Mouse (Mus musculus) gastrocnemius, postnatal 14 days (tissue): Measurements from ENCODE around the gene Pqbp1. TPM values are rescaled to one million over a fixed set of nuclear protein-coding genes. Genes with fewer than 3 reads are reported as not detected.
"Not testable (repeated sequence)": the region's sequence is repeated elsewhere in the genome, so short reads cannot be mapped to it uniquely, and the experiment has no call there.

Source experiments
- DNase-seq: peaks from one replicate; pipeline ENCODE4 v3.0.0; 2021; ENCODE audit warnings: mixed read lengths
- intact Hi-C: fragments of 180-260 bp; cut with DNase I; formaldehyde crosslinking; loops from one replicate; pipeline ENCODE4 v1.15.1; 2025; ENCODE audit warnings: low total_unique reads
- long read RNA-seq, 2 experiments: library from polyadenylated mRNA; stranded (forward); transcript quantifications; one replicate each; pipeline ENCODE4 v2.0.0; 2021
- total RNA-seq, 2 experiments: library from RNA; stranded (reverse); gene quantifications; 2 replicates each; pipeline ENCODE4 v1.2.3; 2021

The Pqbp1 gene
- 10 to 100 TPM; 27.3 to 32.0 TPM for total RNA-seq
- long read RNA-seq, experiment 1, transcript Pqbp1-203 (7 exons, 1,148 nt) = major isoform, 9 of 16 reads
- long read RNA-seq, experiment 1, transcript Pqbp1-201 (7 exons, 1,104 nt) = minor isoform, 6 of 16 reads
- long read RNA-seq, experiment 1, partial matches to known transcripts = 1 of 16 reads
- long read RNA-seq, experiment 1, other reads (novel, unspliced or antisense) = 0 of 16 reads
- long read RNA-seq, experiment 2, transcript Pqbp1-201 (7 exons, 1,104 nt) = major isoform, 6 of 10 reads
- long read RNA-seq, experiment 2, partial matches to known transcripts = 0 of 10 reads
- long read RNA-seq, experiment 2, other reads (novel, unspliced or antisense) = 0 of 10 reads

DNA sequence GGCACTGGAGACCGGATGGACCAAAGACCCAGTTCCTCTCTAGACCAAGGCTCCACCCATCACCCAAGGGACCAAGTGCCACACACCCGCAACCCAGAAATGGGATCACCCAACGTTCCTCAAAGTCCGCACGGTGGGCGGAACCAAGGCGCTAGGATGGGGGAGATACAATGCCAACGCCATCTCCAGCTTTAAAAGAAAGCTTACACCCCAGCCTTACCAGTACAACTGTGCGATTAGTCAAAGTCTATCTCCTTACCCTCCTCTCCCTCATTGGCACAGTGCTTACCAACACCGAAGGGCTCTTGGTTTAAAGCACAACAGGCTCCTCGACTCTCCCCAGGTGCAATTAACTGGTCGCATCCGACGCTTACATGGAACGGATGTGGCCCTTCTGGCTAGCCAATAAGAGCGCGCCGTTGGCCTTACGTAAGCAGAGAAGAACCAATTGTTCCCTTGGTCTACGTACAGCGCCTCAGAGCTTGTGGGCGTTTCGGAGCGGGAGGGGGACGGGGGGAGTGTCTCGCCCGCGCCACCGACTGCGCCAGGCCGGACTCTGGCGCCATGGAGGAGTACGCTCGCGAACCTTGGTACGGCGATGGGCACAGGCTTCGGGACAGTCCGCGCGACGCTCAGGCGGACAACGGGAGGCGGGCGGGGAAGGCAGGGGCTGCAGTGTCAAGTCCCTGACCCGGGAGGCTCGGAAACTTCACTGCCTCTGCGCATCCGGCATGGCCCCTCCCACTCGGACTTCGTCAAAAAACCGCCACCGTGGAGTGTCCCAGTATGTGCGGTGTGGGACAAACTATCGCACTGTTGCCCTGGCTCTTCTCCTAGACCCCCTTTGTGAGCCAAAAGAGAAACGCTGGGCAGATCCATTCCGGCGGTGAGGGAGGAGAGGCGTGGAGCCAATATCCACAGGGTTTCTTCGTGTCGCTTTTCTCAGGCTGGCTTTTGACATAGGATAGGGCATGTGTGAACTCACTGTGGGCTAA, at the start of gene Pqbp1, which contains the start of gene Timm17b:
Gene Pqbp1 (minus strand): TSS at position 390 of the 995 bp plus-strand sequence.
Gene Timm17b (plus strand): TSS at position 478 of the 995 bp plus-strand sequence.
- DNase-seq = peak; percentile 87
- intact Hi-C loops = no loop called here

DNA sequence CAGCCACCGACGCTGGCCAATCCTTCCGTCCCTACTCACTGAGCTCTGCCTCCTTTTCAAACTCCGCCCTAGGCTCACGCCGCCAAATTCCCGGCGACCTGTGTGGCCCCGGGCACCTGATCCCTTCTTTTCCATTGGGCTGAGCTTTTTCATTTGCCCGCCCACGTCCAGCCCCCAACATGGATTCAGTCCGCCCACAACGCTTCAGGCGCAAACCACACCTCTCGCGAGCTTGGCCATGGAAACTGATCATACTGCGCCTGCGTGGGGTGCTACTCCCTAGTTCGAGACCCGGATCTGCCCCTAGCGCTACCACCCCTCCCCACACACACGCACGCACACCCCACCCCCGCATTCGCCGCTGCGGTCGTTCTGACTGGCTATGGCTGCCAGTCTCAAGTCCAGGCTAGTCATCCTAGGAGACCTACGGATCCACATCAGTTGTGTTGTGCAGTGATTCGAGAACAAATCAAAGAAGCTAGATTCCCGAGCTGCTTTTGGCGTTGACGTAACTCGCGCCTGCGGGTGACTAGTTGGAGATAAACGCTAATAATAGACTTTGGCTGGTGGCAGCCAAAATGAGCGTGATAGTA, 48.9 kb upstream of the Pqbp1 start:
- DNase-seq = peak; percentile 93
- intact Hi-C loops = no loop called here

DNA sequence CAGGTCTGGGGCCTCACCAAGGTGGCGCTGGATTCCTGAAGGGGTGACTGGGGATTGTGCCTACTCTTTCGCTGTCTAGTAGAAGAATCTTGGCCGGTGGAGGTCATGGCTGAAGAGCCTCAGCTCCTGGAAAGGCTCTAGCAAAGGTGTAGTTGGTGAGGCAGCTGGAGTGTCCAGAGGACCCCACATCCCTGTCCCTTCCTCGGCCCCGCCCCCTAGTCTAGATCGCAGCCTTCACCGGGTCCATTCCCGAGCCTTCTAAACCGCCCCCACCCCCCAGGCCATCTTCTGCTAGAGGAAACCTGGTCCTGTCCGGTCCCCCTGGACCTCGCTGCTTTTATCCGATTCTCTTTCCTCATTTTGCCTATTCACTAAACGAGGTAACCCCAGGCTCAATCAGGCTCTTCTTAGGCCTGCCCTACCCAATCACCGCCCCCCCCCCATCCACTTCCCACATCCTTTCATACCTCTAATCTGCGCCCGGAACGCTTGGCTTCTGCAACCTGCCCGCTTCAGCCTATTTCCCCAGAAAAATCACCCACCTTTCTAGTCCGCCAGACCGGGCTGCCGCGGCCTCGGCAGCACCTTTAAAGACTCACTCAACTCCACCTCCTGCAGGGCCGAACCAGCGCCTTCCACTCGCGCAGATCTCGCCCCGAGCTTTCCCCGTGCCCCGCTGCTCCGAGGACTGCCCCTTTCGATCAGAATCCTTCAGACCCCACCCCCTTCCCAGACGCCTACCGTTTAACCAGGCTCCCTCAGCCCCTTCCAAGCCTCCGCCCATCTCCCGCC, 48.2 kb upstream of the Pqbp1 start, which contains the start of gene Hdac6:
Gene Hdac6 (minus strand): TSS at position 782 of the 792 bp plus-strand sequence.
- intact Hi-C loops = no loop called here
- DNase-seq = no peak

DNA sequence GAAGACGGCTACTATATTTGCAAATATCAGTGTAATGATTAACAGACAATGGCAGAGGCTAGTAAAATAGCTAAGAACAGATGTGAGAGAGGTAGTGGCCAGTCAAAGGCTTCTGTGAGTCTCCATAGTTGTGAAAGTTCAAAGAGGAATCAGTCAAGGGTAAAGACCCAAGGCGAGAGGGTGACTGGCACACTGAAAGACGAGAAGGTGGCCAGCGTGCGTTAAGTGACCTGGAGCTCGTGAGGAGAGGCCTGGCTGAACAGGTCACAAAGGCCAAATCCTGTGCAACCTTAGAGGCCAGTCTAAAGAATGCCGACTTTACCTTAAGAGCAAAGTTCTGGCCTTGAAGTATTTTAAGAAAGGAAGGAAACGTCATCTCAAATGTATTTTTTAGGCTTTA, 46.5 kb upstream of the Pqbp1 start:
- intact Hi-C loops = no loop called here
- no peak for DNase-seq

DNA sequence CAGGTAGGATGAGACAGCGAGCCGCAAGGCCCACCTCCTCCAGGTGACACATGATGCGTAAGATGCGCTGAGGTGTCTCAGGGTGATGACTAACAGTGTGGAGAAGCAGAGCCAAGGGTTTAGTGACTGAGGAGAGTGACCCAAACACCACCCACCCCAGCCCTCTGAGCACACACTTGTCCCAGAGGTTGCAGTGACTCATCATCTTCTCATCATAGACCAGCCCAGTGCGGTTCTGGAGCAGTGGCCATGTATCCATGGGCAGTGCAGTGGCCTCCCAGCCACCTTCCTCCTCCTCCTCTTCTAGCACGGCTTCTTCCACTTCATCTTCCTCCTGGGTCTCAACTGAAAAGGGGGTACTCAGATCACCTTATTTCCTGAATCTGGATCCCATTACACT, 38.6 kb upstream of the Pqbp1 start:
- DNase-seq = no peak
- intact Hi-C loops = no loop called here

DNA sequence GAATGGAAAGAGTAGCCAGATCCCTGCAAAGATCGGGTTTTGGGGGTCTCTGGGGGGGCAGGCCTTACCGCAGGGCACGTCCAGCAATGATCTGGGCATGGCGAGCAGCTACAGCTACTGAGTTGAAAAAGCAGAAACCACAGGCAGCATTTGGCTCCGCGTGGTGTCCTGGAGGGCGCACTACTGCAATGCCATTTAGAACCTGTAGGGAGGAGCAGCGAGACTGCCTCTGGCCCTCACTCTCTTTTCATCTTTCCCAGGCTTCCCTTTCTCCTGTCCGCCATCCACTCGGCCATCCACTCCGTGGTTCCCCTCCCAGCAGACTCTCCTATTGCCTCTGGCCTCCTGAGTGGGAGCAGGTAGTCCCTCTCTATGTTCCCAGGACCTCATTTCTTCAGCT, 37.8 kb upstream of the Pqbp1 start:
- intact Hi-C loops = no loop called here
- no peak for DNase-seq

DNA sequence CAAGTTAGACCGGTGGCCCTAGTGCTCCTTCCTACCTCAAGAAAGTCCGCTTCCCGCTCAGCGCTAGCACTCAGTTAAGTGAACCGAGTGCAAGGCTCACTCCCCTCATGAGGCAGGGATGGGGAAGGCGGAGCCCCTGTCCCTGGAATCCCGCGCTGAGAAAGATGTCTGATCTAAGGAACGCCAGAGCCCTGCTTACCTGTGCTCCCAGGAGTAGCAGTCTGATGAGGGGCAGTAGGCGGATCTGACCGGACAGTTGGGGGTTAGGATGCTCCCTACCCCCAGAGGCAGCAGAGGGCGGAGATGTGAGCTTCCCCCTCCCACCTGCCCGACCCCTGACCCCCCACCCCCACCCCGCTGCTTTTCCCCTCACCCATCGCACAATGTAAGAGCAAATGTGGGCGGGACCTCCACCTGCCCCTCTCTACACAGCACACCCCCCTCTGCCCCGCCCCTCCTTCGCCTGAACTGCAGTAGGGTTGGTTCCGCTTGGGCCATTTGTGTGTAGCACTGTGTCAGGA, 29.3 kb upstream of the Pqbp1 start, which contains the start of gene Eras:
Gene Eras (minus strand): TSS at position 338 of the 521 bp plus-strand sequence.
- no peak for DNase-seq
- intact Hi-C loops = no loop called here

DNA sequence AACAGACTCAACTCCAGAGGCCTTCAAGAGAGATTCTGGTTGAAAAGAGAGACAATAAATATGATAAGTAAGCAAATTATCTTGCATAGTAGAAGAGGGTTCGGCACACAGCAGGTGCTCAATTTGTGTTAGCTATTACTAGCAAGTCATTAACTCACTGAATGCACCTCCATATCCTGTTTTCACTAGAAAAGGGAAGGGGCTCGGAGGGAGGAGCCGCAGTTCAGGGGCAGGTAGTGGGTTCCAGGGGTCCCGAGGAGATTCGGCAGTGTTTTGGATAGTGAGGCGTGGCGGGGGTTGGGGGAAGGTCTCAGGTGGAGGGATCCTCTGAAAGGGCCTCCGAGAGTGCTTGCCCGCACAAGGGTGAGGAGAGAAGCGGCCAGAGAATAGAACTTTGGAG, 28.0 kb upstream of the Pqbp1 start:
- no peak for DNase-seq
- intact Hi-C loops = no loop called here

DNA sequence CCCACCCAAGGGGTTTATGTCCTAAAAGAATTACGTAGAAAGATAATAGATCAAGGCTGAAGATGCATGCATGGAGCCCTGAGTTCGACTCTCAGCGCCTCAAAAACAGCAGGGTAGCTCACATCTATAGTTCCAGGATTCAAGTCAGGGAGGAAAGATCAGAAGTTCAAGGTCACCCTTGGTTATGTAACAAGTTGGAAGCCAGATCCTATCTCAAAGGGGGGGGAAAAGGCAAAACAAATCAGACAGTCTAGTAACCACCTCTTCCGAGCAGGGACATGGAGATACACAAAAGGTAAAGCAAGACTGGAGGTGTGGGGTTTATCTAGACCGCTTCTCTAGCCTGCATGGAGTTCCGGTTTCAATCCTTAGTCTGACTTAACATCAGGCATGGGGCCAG, 27.2 kb upstream of the Pqbp1 start:
- intact Hi-C loops = no loop called here

DNA sequence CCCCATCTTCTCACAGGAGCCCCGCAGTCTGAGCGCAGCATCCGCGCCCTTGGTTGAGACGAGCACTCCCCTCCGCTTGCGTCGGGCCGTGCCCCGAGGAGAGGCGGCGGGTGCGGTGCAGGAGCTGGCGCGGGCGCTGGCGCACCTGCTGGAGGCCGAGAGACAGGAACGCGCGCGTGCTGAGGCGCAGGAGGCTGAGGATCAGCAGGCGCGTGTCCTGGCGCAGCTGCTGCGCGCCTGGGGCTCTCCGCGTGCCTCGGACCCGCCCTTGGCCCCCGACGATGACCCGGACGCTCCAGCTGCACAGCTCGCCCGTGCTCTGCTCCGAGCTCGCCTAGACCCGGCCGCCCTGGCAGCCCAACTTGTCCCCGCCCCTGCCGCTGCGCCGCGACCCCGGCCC, 23.0 kb upstream of the Pqbp1 start:
- DNase-seq = no peak
- intact Hi-C loops = no loop called here

More for the DNA sequence above, 27.2 kb upstream of the Pqbp1 start:
- DNase-seq = no peak

DNA sequence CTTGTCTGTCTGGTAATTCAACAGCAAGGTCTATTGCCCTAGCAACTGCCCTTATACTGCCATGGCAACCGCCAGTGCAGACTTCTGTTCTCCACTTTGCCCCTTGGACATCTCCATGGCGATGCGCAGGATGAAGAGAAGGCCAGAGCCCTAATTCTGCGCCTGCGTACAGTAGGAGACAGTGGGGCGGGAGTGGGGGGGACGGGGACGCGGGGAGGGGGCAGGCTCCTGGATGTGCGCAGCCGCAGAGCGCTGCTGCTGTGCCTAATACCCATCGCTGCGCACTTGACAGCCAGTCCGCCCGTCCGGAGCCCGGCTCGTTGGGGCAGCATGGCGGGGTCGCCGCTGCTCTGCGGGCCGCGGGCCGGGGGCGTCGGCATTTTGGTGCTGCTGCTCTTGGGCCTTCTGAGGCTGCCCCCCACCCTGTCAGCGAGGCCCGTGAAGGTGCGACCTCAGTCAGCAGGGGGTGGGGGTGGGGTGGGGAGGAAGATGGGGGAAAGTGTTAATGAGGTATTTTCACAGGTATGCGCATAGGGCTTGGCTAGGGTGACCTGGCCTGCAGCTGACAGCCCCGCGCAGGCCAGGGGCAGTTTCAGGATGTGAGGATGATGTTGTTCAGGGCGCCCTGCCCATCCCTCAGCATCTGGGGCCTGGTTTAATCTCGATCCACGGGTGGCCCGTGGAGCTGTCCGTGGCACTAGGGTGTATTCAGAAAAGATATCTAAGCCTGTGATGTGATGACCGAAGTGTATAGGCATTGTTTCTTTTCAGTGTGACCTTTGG, 20.7 kb upstream of the Pqbp1 start, which contains the start of gene Pcsk1n:
Gene Pcsk1n (plus strand): TSS at position 222 of the 783 bp plus-strand sequence.
- no peak for DNase-seq
- intact Hi-C loops = loop anchor here (5.0 kb wide), 1 partner anchor 98 kb away; the partner anchor contains the start of gene Glod5

DNA sequence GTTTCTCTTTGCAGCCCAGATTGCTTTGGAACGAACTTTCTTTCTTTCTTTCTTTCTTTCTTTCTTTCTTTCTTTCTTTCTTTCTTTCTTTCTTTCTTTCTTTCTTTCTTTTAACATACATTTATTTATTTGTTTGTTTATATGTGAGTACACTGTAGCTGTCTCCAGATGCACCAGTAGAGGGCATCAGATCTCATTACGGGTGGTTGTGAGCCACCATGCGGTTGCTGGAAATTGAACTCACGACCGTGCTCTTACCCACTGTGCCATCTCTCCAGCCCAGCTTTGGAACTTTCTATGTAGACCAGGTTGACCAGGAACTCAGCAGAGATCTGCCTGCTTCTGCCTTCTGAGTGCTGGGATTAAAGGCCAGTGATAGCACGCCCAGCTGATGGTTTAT, 18.9 kb upstream of the Pqbp1 start:
- not testable (repeated sequence) for DNase-seq
- intact Hi-C loops = loop anchor here (5.0 kb wide), 1 partner anchor 99 kb away; the partner anchor contains the start of gene Glod5

DNA sequence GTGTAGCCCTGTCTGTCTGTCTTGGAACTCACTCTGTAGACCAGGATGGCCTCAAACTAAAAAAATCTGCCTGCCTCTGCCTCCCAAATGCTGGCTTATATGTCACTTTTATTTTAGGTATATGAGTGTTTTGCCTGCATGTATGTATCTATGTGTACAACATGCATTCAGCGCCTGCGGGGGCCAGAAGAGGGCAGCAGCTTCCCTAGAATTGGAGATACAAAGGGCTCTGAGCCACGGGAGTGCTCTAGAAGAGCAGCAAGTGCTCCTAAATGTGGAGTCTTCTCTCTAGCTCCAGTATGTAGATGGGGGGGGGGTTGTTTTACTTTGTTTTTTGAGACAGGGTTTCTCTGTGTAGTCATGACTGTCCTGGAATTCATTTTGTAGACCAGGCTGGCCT, 16.6 kb upstream of the Pqbp1 start:
- DNase-seq = not testable (repeated sequence)
- intact Hi-C loops = loop anchor here (5.0 kb wide), 1 partner anchor 102 kb away; the partner anchor contains the start of gene Glod5

DNA sequence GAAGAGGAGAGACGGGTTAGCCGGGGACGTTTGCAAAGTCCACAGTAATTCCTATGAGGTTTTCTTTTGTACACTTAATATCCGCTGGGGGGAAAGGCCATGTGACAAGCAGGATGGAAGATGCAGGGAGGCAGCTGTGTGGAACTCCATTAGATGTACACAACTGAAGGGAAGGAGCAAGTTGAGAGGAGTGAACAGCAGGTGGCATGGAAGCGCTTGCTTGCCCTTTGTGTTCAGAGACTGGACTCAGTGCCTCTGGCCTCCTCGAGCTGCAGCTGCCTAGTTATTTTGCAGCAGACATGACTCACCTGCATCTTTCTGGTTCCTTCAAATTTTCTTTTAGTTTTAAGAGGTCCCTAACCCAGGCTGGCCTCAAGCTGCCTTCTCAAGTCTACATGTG, 11.4 kb upstream of the Pqbp1 start:
- DNase-seq = no peak
- intact Hi-C loops = no loop called here

DNA sequence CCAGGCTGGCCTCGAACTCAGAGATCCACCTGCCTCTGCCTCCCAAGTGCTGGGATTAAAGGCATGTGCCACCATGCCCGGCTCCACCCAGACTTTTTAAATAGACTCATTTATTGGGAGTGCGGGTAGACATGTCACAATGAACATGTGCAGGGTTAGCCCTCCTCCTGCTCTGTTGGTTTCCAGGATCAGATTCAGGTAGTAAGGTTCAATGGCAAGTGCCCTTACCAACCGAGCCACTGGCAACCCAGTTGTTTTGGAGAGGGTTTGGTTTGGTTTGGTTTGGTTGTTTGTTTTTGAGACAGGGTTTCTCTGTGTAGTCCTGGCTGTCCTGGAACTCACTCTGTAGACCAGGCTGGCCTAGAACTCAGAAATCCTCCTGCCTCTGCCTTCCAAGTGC, 10.2 kb upstream of the Pqbp1 start, which contains the start of gene Gm10490:
Gene Gm10490 (plus strand): TSS at position 301 of the 400 bp plus-strand sequence.
- DNase-seq, intact Hi-C loops: not testable (repeated sequence)

DNA sequence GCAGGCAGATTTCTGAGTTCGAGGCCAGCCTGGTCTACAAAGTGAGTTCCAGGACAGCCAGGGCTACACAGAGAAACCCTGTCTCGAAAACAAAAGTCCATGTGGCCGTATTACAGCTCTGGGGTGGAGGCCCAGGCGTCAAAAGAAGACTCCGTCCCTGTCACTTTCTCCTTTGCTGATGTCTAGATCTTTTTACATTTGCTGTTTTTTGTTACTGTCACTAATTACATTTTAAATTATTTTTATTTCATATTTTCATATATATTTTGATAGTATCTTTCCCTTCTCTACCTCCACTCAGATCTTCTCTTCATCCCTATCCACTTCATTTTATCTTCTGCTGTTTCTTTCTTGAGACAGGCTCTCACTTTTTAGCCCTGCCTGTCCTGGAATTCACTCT, 8.7 kb upstream of the Pqbp1 start, which contains the start of gene Gm10491:
Gene Gm10491 (minus strand): TSS at position 101 of the 400 bp plus-strand sequence.
- intact Hi-C loops = no loop called here
- DNase-seq = no peak

DNA sequence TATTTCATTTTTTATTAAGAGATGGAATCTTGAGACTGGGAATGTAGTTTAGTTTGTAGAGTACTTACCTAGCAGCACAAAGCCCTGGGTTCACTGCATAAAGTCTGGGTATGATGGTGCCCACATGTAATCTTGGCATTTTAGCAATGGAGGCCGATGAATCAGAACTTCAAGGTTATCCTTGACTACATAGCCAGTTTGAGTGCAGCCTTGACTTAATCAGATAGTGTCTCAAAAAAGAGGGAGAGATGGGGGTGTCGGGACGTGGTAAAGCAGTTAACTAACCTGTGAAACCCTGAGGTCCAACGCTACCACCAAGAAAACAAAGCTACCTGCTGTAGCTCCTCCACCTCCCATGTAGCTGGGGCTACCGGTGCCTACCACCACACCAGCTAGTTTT, 5.4 kb upstream of the Pqbp1 start:
- DNase-seq = no peak
- intact Hi-C loops = no loop called here

DNA sequence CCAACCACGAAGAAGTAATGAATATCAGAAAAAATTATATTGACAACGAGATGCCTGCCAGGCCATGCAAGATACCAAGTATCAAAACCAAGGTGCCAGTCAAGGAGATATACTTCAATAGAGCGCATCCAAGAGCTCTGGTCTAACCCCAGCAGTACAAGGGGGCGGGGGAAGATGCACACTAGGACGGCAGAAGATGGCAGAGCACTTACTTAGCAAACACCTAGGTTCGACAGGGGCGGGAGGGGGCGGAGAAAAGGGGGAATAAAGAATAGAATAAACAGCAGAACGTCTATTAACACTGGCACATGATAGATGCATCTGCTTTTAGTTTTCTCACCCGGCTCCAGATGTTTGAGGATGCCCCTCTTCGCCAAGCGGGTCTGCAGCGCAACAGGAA, 858 bp downstream of the Pqbp1 start:
- intact Hi-C loops = no loop called here

More for the DNA sequence above, 858 bp downstream of the Pqbp1 start:
- DNase-seq = no peak
